Mouse (Mus musculus) CD4-positive, CD25-positive, alpha-beta regulatory T cell, adult 4 months (primary cell): ENCODE measurements around the gene C1qtnf4. TPM values are rescaled to one million over a fixed set of nuclear protein-coding genes. Genes with fewer than 3 reads are reported as not detected.
"Not testable (repeated sequence)": the region's sequence is repeated elsewhere in the genome, so short reads cannot be mapped to it uniquely, and the experiment has no call there.

Experiments used
- ATAC-seq: one replicate; pipeline ENCODE4 v1.8.0; 2017
- polyA plus RNA-seq, 2 experiments: library from polyadenylated mRNA; unstranded; fragments of 100-300 nt; shearing (Covaris generic); gene quantifications; one replicate each; pipeline ENCODE4 v1.2.1; 2017

C1qtnf4 gene
- polyA plus RNA-seq, 2 experiments from 2014 or later: 0.82 to 0.83 TPM

DNA sequence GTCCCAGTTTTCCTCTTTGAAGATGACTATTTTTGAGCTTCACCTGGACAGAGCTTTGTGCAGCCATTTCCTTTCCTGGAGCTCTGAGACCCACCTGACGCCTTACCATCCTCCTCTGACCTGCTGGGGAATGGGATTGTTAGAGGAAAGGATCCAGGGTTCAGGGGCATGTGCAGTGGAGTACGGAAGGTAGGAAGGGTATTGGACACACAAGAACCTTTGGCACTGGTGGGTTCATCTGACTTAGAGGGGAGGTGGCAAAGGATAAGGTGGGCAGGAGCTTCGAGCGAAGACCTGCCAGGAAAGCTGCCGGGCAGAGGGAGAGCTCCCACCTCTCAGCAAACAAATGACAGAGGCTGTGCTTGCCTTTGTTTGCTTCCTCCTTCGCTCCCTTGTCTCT is 776 bp downstream of the C1qtnf4 start:
- no peak for ATAC-seq

DNA sequence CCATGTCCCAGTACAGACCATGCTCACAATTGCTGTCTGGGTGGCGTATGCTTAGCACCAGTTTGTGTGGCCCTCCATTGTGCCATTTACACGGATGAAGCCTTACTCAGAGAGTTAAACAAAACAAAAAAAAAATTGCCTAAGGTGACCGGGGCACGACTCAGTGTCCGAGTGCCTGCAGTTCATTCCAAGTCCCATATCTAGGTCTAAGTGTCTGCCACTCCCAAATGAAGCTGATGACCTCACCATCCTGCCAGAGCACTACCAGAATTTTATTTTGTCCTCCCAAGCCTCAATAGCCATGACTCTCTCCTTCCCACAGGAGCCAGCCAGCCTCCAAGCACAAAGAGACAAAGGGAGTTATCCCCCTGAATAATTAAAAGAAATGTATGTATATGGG is 2.0 kb downstream of the C1qtnf4 start:
- no peak for ATAC-seq

DNA sequence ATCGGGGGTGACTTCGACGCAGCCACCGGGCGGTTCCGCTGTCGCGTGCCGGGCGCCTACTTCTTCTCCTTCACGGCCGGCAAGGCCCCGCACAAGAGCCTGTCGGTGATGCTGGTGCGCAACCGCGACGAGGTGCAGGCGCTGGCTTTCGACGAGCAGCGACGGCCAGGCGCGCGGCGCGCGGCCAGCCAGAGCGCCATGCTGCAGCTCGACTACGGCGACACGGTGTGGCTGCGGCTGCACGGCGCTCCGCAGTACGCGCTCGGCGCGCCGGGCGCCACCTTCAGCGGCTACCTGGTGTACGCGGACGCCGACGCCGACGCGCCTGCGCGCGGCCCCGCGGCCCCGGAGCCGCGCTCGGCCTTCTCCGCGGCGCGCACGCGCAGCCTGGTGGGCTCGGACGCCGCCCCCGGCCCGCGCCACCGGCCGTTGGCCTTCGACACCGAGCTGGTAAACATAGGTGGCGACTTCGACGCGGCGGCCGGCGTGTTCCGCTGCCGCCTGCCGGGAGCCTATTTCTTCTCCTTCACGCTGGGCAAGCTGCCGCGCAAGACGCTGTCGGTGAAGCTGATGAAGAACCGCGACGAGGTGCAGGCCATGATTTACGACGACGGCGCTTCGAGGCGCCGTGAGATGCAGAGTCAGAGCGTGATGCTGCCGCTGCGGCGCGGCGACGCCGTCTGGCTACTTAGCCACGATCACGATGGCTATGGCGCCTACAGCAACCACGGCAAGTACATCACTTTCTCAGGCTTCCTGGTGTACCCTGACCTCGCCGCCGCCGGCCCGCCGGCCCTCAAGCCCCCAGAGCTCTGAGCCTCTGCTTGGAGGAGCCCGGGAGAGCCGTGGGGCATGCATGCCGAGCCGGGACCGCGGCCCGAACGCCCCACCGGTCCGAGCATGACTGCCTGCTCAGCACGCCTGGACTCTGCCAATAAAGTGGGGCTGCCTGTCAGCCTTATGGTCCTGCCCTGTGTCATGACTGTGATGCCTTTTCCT is 4.2 kb downstream of the C1qtnf4 start:
- ATAC-seq: peak; percentile 79

DNA sequence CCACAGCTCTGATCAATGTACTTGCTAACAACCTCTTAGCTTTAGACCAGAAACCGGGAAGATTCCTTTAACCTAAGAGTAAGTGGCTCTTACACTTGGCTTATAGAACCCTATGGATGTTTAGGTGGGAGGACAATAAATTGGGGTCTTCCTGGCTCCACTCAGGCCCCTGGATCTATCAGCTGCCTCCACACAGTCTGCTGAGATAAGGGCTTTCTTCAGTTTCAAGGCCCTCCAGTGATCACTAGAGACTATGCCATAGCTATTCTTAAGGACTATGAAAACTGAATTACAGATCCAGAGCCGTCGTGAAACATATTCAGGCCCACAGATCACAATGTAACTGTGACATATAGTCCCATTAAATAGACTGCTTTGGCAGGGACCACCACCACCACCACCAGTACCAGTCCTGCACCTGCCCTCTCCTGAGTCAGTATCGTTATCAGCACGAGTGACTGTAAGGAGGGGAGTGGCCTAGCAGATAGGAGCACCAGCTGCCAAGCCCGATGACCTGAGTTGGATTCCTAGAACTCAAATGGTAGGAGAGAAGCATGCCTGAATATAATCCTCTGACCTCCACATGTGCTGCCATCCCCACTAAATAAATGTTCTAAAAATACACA is 8.1 kb downstream of the C1qtnf4 start:
- no peak for ATAC-seq

DNA sequence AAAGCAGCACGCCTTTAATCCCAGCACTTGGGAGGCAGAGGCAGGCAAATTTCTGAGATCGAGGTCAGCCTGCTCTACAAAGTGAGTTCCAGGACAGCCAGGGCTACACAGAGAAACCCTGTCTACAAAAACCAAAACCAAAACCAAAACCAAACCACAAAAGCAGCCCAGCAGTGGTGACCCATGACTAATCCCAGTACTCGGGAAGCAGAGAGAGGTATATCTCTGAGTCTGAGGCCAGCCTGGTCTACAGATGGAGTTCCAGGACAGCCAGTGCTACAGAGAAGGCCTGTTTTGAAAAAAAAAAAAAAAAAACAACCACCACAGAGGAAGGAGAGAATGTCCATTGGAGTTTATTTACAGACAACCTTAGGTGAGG is 8.6 kb downstream of the C1qtnf4 start:
- ATAC-seq: not testable (repeated sequence)

DNA sequence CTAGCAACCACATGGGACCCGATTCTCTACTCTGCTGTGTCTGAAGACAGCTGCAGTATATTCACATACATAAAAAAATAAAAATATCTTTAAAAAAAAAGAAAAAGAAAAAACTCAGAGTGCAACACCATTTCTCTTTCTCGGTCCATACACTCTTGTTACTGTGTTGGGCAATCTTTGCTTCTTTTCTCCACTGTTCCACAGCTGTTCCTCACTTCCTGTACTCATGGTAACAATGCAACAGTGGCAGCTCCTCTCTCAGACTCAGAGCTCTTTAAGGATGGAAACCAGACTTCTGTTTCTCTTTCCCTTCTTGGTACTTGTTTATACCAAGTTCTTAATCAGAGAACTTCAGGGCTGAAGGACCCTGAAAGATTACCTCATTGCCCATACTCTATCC is 17.7 kb downstream of the C1qtnf4 start:
- no peak for ATAC-seq

DNA sequence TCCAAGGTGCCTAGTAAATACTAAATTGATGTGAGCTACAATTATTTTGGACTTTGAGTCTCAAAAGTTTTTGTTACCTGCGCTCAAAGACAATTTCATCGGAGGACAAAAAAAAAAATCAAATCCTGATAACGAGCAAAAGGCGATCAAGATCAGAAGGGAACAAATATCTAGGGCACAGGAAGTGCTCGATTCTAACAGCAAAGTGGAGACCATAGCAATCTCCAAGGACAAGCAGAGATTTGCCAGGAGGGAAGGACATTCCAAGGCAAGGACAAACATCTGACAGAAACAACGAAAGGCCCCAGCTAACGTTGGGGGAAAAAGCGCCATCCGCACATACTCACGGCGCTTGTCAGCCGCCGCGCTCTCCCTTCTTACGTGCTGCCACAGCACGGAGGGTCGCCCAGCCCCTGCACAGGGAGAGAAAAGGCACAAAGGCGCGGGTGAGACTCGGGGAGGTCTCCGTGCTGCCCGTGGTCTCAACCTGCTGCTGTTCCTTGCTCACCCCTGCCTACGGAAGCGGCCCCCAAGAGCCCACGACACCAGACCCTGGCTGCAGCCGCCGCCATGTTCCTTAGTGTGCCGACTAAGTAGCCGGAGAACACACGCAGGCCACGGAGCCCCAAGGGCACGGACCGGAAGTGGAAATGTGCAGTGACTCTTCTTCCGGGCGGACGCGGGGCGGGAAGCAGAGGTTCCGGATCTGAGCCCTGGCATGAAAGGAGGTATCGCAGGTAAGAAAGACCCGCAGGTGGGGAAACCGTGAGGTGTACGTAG is 18.6 kb downstream of the C1qtnf4 start, which contains the start of the genes Kbtbd4 and Ndufs3:
Gene Kbtbd4, plus strand, starts transcription at position 665 of the 780 bp plus-strand sequence.
Gene Ndufs3, minus strand, starts transcription at position 752 of the 780 bp plus-strand sequence.
- peak; percentile 98 for ATAC-seq

DNA sequence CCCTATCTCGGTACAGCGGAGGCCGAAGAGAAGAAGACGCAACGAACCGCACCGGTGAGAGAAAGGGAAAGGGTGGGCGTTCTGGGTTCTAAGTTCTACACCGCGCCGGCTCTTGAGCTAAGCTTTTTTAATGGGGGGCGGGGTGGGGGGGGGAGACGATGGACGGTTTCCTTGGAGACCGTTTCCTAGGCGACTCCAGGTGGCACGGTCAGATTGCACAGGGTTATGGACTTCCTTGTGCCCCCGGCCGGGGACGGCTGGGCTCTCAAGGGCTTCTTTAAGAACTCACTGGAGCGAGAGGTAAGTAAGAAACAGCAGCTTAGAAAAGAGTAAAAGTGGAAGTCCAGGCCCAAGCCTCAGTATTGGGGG is 19.2 kb downstream of the C1qtnf4 start:
- no peak for ATAC-seq

DNA sequence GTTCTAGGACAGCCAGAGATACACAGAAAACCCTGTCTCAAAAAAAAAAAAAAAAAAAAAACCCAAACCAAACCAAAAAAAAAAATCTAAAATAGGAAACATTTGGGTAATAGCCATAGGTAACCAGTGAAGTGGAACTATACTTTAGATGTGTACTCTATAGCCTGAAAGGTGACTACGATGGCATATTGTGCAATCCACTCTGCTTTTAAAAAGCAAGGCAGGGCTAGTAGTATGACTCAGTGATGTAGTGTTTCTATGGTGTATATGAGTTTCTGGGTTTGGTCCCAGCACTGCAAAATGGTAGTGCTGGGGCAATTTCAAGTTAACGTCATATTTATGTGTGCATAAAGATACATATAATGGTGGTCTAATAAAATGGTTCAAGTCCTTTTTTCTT is 21.1 kb downstream of the C1qtnf4 start:
- no peak for ATAC-seq

DNA sequence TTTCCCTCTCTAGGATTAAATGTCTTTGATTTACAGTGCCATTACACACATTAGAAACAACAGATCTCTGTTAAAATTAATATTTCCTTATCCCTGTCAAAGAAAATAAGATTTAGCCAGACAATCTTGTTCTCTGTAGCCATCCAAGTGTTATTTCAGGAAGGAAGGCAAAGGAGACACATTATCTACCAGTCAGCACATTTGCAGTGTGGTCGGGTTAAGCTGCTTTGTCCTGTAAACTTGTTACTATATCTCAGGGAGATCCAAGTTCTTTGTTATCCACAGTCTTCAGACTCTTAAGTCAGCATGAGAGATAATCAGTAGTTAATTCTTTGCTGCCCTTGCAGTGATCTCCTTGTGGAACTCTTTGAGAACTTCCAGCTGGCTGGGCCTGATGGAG is 25.2 kb downstream of the C1qtnf4 start:
- ATAC-seq: no peak

DNA sequence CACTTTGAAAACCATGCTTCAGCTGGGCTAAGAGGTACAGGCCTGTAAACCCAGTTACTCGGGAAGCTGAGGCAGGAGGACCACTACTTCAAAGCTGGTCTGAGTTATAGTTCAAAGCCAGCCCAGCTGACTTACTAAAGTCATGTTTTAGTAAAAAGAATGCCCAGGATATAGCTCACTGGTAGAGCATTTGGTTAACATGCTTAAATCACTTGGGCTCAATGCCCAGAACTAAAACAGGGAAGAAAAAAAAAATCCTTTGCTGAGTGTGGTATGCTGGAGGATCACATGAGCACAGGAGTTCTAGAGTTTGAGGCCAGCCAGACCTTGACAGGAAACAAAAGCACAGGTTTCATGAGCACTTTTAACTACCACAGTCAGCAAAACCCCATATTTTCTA is 26.0 kb downstream of the C1qtnf4 start:
- ATAC-seq: no peak

DNA sequence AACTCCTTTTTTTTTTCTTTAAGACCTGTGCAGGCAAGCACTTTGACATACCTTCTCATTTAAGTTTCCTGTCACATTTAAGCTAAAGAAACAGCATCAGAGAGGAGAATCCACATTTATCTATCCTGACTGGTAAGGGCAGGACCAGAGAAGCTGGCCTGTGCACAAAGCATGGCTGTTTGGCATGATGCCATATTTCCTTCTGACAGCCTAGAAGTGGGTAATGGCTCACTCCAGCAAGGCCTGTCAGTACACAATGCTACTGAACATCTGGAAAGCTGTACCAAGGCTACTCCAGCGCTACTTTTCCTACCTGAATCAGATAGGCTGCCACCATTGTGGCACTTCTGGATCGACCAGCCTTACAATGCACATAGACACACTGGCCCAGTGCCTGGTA is 28.0 kb downstream of the C1qtnf4 start:
- no peak for ATAC-seq

DNA sequence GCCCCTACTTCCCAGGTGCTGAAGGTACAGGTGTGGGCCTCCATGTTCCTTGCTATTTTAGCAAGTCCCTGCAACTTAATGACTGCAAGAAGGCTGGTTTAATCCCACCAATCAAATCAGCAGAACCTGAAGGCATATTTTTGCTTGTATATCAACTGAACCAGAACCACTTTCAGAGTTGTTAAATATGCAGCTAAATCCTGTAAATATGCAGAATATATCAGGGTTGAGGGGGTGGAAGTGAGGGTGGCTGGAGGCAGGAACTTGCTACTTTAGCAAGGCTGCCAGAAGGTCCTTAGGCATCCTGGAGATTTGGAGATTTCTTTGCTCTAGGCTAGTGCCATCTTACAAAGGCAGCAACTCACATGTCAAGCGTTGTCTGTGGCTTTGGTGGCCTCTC is 29.9 kb downstream of the C1qtnf4 start:
- ATAC-seq: no peak

DNA sequence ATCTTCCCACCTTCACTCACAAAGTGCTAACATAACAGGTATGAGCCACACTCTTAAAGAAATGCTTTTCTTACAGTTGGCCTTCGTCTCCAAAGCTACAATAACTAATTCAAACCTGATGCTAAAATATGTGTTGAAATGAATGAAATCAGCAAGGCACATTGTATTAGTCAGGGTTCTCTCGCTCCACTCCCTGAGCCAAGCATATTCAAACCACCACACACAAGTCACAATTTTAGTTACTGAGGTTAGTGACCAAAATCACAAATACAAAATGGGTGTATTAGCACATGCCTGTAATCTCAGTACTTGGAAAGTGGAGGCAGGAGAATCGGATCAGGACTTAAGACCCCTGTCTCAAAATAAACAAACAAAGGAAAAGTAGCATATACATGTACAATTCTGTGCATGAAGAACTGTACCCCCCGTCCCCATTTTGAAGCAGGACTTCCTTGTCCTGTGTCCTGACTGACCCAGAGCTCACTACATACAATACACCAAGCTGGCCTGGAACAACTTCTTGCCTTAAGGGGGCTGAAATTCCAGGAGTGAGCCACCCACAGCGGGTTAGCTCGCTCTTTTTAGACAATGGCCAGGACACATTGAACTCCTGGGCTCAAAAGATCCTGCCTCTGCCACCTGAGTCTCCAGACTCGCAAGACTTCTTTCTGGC is 31.0 kb downstream of the C1qtnf4 start:
- peak; percentile 13 for ATAC-seq

DNA sequence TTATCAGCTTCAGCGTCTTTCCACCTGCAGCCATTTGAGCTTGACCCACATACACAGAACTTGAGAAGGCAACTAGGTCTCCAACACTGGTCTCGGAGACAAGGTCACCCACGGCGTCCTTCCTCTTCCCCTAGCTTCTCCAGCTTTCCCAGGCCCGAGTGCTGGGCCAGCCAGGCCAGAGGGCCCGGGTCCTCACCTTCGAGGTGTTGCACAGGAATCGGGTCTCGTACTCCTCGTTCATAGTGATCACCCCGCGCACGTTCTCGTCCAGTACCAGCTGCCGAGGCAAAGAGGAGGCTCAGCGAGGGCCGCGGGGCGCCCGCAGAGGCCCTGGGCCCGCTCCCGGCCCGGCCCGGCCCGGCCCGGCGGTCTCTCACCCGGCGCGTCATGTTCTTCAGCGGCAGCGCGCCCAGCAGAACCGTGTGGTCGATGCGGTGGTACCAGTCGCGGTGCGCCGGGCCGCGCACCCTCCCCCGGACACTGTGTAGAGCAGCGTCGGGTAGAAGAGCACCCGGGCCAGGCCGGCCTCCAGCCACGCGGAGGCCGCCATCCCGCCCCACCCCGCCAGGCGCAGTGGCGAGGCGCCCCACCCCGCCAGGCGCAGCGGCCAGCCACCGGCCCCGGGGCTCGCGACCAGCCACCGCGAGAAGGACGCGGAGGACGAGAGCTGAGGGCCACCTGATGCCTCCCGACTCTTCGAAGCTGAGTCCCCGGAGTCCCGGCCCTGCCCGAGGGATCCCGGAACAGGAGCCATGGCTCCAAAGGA is 31.8 kb downstream of the C1qtnf4 start:
- peak; percentile 67 for ATAC-seq

DNA sequence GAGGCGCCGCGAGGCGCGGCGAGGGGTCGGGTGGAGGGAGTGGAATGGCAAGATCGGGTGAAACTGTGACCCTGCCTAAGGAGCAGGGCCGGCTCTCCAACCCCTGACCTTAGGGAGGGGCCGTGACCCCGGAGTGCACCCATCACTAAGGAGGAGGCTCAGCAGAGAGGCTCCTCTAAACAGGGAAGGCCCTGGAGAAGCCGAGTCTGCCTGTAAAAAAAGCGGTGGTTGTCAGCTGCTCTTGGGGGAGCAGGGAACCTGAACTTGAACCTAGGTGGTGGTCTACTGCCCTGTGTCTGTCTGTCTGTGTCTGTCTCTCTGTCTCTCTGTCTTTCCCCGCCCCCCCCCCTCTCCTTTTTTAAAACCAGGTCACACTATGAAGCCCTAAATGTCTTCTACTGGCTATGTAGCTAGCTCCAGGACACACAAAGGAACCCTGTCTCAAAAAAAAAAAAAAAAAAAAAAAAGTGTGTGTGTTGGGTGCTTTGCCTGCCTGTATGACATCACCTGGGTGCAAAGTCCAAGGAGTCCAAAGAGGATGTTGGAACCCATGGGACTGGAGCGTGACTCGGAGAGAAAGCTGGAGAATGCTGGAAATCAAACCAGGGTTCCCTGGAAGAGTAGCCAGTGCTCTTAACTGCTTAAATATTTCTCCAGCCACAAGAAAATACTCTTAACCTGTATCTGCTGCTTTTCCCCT is 32.5 kb downstream of the C1qtnf4 start:
- ATAC-seq: peak; percentile 59

DNA sequence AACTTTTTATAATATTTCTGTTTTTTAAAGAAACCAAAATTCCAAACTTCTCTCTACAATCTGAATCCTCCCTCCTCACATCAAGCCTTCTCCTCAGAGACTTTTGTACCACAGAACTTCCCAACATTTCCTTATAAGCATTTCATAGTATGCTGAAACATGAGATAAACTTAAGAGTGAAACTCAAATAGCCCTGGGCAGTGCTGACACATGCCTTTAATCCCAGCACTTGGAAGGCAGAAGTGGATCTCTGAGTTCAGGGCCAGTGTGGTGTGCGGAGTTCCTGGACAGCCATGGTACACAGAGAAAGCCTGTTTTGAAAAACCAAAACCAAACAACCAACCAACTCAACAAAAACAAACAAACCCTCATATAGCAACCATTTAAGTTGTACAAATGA is 35.5 kb downstream of the C1qtnf4 start:
- no peak for ATAC-seq

DNA sequence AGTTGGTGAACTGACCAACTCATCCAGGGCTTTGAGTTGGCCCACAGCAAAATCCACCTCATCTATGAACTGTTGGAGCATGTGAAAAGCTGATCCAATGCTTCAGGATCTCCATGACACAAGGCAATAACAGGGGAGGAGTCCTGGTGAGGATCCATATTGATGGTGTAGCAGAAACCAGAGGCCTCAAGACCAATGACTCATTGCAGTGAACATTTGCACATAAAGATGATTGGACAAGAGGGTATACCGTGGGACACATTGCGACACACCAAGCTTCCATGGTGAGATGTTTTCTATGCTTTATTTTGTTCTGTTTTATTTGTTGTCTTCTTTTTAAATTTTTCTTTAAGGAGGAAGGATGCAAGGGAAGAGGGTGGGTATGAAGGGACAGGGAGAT is 37.0 kb downstream of the C1qtnf4 start:
- ATAC-seq: no peak

DNA sequence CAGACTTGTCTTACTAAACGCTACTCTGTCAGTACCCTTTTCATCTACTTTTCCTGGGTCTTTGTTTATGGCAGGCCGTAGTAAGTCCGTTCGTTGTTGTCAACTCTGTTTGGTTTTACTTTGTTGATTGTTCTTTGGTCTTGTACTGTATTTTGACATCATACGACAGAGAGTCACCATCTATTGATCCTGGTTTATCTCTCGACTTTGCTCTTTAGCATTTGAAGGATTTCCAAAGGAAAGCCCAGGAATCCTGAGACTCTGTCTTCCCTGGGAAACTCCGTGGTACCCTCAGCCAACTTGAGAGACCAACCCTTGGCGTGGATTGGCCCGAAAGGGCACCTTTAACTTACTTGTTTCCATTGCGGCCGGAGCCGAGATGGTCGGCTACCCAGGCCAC is 42.9 kb downstream of the C1qtnf4 start:
- no peak for ATAC-seq

DNA sequence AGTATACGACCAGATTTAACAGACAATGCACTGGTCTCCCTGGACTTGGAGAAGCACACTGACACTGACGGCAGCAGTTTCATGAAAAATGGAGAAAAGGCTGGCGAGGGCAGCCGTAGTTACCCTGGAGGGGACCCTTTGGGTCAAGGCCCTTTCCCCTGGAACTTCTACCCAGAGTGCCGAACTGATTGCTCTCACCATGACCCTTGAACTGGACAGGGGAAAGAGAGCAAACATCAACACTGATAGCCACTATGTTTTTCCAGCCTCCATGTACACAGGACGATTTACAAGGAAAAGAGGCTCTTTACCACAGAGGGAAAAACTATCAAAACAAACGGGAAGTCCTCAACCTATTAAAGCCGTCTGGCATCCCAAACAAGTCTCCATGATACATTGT is 46.2 kb downstream of the C1qtnf4 start:
- ATAC-seq: no peak

DNA sequence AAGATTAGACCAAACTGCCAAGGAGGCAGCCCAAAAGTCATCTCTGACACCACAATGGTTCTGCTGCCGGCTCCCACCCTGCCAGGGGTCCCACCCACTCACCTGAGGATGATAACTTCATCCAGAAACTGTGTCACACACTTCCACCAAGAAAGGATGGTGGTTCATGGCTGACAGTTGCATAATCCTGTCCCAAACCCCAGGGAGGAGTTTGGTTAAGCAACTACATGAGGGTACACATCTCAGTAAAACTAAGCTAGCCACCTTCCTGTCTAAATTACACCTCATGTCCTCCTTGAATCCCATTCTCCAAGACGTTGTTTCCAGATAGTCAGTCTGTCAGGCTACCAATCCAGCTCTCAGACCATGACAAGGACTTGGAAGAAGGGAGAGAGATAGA is 46.6 kb downstream of the C1qtnf4 start:
- ATAC-seq: no peak
